Mouse (Mus musculus): ENCODE results near the gene Asb5.

GRCm38 (mm10) chr8:54491934-54492333 is 37.4 kb upstream of the Asb5 start:
- no peak for TF ChIP-seq CTCF (conservative IDR thresholded peaks at IDR 0.05 in 1 of 2, IDR thresholded peaks at IDR 0.05 in 1 of 2; ENCODE audit: low read depth in 2 of 2, low read length in 2 of 2)
- TF ChIP-seq USF2 (conservative IDR thresholded peaks at IDR 0.05; ENCODE audit: low read depth, low read length): no peak
- TF ChIP-seq SIN3A (IDR thresholded peaks at IDR 0.05; ENCODE audit: low read length): no peak
- TF ChIP-seq MAFK (IDR thresholded peaks at IDR 0.05; ENCODE audit: insufficient replicate concordance, low read length): no peak
- TF ChIP-seq POLR2A (IDR thresholded peaks at IDR 0.05; ENCODE audit: low read depth, low read length): no peak
- no peak for TF ChIP-seq RAD21 (IDR thresholded peaks at IDR 0.05; ENCODE audit: low read depth, low read length)
- no peak for TF ChIP-seq ZMIZ1 (IDR thresholded peaks at IDR 0.05; ENCODE audit: low read depth, low read length)
- TF ChIP-seq ELF1 (IDR thresholded peaks at IDR 0.05; ENCODE audit: low read depth, low read length): no peak
- no peak for TF ChIP-seq USF1 (IDR thresholded peaks at IDR 0.05; ENCODE audit: low read depth, low read length)
- no peak for TF ChIP-seq NELFE (IDR thresholded peaks at IDR 0.05; ENCODE audit: low read depth, low read length)
- TF ChIP-seq MXI1 (IDR thresholded peaks at IDR 0.05; ENCODE audit: low read depth, low read length): no peak
- TF ChIP-seq CHD2 (IDR thresholded peaks at IDR 0.05; ENCODE audit: low read length): no peak

All from CH12.LX (cell line).